Mouse (Mus musculus) forebrain, embryonic 11.5 days (tissue): ENCODE data around the gene Vtn. TPM values are rescaled to one million over a fixed set of nuclear protein-coding genes. Genes with fewer than 3 reads are reported as not detected.

Experiments
- ATAC-seq: fragments of 200-750 bp; cut with Nextera tagmentation; replicated peaks from 2 replicates; pipeline ENCODE4 v1.8.0; 2017; ENCODE audit warnings: moderate TSS enrichment; ENCODE audit not compliant: low FRiP score
- DNase-seq: peaks from one replicate; pipeline ENCODE4 v3.0.0-alpha.2; 2017; ENCODE audit warnings: low spot score
- H3K27ac ChIP-seq: fragments of 300-500 bp; sonication (generic); 2 replicates; pipeline ENCODE4 v1.5.1; 2014; ENCODE audit warnings: low read depth, low read length
- H3K27me3 ChIP-seq: fragments of 300-500 bp; sonication (generic); 2 replicates; pipeline ENCODE4 v1.6.1; 2014; ENCODE audit warnings: mild to moderate bottlenecking, low read length, mixed read lengths; ENCODE audit not compliant: control insufficient read depth, insufficient read depth
- H3K36me3 ChIP-seq: fragments of 300-500 bp; sonication (generic); 2 replicates; pipeline ENCODE4 v1.6.1; 2014; ENCODE audit warnings: mild to moderate bottlenecking, low read length, moderate library complexity, mixed read lengths; ENCODE audit not compliant: control insufficient read depth, insufficient read depth
- H3K4me1 ChIP-seq: fragments of 300-500 bp; sonication (generic); replicated peaks from 2 replicates; pipeline ENCODE4 v1.6.1; 2014; ENCODE audit warnings: low read length, mixed read lengths; ENCODE audit not compliant: control insufficient read depth, insufficient read depth
- H3K4me2 ChIP-seq: fragments of 300-500 bp; sonication (generic); 2 replicates; pipeline ENCODE4 v1.6.1; 2014; ENCODE audit warnings: low read depth, mild to moderate bottlenecking, low read length, moderate library complexity, mixed read lengths; ENCODE audit not compliant: severe bottlenecking
- H3K4me3 ChIP-seq: fragments of 300-500 bp; sonication (generic); 2 replicates; pipeline ENCODE4 v1.5.1; 2014; ENCODE audit warnings: low read depth, low read length
- H3K9ac ChIP-seq: fragments of 300-500 bp; sonication (generic); 2 replicates; pipeline ENCODE4 v1.6.1; 2014; ENCODE audit warnings: low read length
- H3K9me3 ChIP-seq: fragments of 300-500 bp; sonication (generic); 2 replicates; pipeline ENCODE4 v1.6.1; 2016; ENCODE audit warnings: low read length, mixed read lengths; ENCODE audit not compliant: control insufficient read depth
- WGBS: fragments of 180-500 bp; shearing (Covaris S2); extraction: QIAGEN DNeasy Blood & Tissue Kit; methylation state at CpG from one replicate; pipeline ENCODE4 v1.1.7; 2014; 5-methylcytosine and 5-hydroxymethylcytosine counted together
- polyA plus RNA-seq: library from polyadenylated mRNA; unstranded; fragments of >200 nt; fragmentation: Nextera tagmentation; extraction: Ambion mirVana; gene quantifications from 2 replicates; pipeline ENCODE4 v1.2.1, GENCODE M21; 2014

Gene Vtn
- polyA plus RNA-seq, result 36.3 and 38.6 TPM in 2 replicates

DNA sequence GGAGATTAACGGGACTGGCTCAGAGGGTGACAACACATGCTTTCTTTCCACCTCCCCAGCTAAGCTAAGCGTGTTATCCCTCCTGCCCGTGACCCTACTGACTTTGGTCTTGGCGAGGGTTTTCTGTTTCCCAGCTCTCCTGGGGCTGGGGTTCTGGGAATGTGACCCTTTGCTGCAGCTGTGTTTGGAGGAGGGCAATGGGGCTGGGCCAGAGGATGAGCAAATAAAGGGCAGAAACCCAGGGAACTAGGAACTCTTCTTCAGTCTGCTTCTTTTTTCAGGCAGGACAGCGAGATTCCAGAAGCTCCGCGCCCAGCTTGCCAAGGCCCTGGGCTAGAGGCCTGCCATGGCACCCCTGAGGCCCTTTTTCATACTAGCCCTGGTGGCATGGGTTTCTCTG is at the start of gene Vtn:
TSS of gene Vtn (plus strand) at position 88 of the 400 bp plus-strand sequence.
- H3K9ac ChIP-seq, result peak within 1 kb of the TSS; percentile 18; the same call in 1 of the 2 replicates
- ATAC-seq (no peak), DNase-seq (no peak)
- no peaks in the 10 kb centered on the region for H3K36me3 ChIP-seq
- H3K4me1 ChIP-seq, result no peaks in the 10 kb centered on the region; the same call in 1 of the 2 replicates
- peak within 1 kb of the TSS; percentile 74; the same call in 1 of the 2 replicates for H3K27ac ChIP-seq
- WGBS, result 66% methylated on average over 7 of the region's 7 CpGs
- H3K4me3 ChIP-seq, result peak within 1 kb of the TSS; percentile 54
- H3K4me2 ChIP-seq, result peak within 1 kb of the TSS; percentile 98
- peaks cover 4% of the 10 kb centered on the region; the same call in 1 of the 2 replicates for H3K27me3 ChIP-seq
- H3K9me3 ChIP-seq, result no peaks in the 10 kb centered on the region

DNA sequence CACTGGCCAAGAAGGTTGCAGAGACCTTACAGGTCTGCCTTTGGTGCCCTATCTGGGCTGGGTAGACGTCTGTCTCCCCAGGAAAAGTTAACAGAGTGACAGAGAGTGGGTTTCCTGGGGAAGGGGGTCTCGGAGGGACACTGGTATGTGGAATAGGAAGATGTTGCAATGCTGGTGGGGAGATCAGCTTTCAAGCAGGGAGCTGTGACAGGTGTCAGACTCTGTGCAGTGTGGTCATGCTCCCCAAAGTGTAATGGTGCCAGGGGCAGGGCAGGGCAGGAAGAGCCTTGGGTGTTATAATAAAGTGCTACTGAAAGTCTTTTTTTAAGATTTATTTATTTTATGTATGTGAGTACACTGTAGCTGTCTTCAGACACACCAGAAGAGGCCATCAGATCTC is 48.6 kb upstream of the Vtn start:
- no peak for DNase-seq
- H3K4me3 ChIP-seq, result no peak overlapping the region
- H3K9me3 ChIP-seq, result no peaks in the 10 kb centered on the region
- 66% methylated on average over 2 of the region's 2 CpGs for WGBS
- H3K27ac ChIP-seq, result no peak overlapping the region
- no peaks in the 10 kb centered on the region for H3K27me3 ChIP-seq
- H3K36me3 ChIP-seq, result no peaks in the 10 kb centered on the region
- no peak overlapping the region for H3K4me2 ChIP-seq
- no peak for ATAC-seq
- no peak overlapping the region for H3K9ac ChIP-seq
- no peaks in the 10 kb centered on the region for H3K4me1 ChIP-seq

DNA sequence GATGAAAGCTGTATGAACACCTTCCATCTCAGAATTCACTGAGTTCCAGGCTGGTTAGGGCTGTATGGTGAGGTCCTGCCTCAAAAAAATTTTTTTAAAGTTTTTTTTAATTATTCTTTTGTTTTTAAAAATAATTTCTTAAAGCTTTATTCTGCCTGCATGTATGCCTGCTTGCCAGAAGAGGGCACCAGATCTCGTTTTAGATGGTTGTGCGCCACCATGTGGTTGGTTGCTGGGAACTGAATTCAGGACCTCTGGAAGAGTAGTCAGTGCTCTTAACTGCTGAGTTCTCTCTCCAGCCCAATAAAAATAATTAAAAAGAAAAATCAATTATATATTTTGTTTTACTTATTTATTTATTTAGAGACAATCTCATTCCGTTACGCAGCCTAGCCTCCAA is 45.2 kb upstream of the Vtn start:
- DNase-seq (peak; percentile 79), ATAC-seq (no peak)
- Histone ChIP-seq H3K4me3 (no peak overlapping the region), H3K27me3 (no peaks in the 10 kb centered on the region), H3K4me1 (no peaks in the 10 kb centered on the region), H3K9me3 (no peaks in the 10 kb centered on the region), H3K27ac (no peak overlapping the region), H3K4me2 (no peak overlapping the region), H3K9ac (no peak overlapping the region), H3K36me3 (no peaks in the 10 kb centered on the region)
- 14% methylated on average over 4 of the region's 4 CpGs for WGBS

DNA sequence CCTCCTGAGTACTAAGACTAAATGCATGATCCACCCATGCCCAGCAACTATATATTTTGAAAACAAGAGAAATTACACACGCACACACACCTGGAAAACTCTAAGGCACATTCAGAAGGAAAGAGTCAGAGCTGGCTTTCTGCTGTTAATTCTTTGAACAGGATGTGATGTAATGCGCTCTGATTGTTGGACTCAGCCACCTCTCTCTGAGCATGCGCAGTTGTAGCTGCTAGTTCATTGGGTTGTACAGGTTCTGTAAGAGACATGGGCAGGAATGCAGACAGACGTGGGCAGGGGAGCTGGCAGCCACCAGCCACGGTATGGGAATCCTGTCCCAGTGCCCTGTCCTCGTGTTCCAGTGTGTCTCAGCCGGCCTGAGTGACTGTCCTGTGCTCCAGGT is 44.6 kb upstream of the Vtn start:
- 64% methylated on average over 7 of the region's 7 CpGs for WGBS

DNA sequence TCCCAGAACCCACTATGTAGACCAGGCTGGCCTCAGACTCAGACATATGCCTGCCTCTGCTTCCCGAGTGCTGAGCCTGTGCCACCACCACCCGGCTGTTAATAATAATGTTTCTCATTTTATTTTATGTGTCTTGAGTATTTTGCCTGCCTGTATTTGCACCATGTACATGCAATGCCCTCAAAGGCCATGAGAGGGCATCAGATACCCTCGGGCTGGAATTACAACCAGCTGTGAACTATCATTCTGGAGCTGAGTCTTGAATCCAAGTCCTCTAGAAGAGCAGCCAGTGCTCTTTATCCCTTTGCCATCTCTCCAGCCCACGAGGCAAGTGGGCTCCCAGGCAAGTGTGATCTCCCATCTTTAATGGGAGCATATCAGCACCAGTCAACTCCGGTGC is 43.6 kb upstream of the Vtn start:
- Histone ChIP-seq H3K27me3 (no peaks in the 10 kb centered on the region), H3K4me1 (no peaks in the 10 kb centered on the region), H3K36me3 (no peaks in the 10 kb centered on the region), H3K4me2 (no peak overlapping the region), H3K9ac (no peak overlapping the region), H3K4me3 (no peak overlapping the region), H3K27ac (no peak overlapping the region), H3K9me3 (no peaks in the 10 kb centered on the region)
- ATAC-seq (no peak), DNase-seq (peak; percentile 60)
- WGBS, result 54% methylated on average over 5 of the region's 5 CpGs

More for the DNA sequence above, 44.6 kb upstream of the Vtn start:
- DNase-seq (no peak), ATAC-seq (no peak)
- Histone ChIP-seq H3K4me1 (no peaks in the 10 kb centered on the region), H3K9ac (no peak overlapping the region), H3K36me3 (no peaks in the 10 kb centered on the region), H3K4me2 (no peak overlapping the region), H3K27ac (no peak overlapping the region), H3K27me3 (no peaks in the 10 kb centered on the region), H3K4me3 (no peak overlapping the region), H3K9me3 (no peaks in the 10 kb centered on the region)

DNA sequence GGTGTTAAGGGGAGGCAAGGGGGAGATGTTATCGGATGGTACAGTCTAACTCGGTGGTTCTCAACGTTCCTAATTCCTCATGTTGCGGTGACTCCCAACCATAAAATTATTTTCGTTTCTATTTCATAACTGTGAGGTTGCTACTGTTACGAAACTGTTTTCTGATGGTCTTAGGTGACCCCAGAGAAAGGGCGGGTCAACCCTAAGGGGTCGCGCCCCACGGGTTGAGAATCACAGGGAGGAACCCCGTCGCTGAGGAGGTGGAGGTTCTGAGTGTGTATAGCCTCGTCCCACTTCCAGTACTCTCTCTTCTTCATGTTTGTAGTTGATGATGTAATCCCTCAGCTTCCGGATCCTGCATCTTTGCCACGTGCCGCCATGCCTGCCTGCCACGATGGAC is 40.2 kb upstream of the Vtn start:
- Histone ChIP-seq H3K4me1 (no peaks in the 10 kb centered on the region), H3K4me3 (no peak overlapping the region), H3K36me3 (no peaks in the 10 kb centered on the region), H3K27me3 (no peaks in the 10 kb centered on the region), H3K9ac (no peak overlapping the region), H3K27ac (no peak overlapping the region), H3K9me3 (no peaks in the 10 kb centered on the region), H3K4me2 (no peak overlapping the region)
- WGBS, result 84% methylated on average over 17 of the region's 17 CpGs
- ATAC-seq (no peak), DNase-seq (no peak)

DNA sequence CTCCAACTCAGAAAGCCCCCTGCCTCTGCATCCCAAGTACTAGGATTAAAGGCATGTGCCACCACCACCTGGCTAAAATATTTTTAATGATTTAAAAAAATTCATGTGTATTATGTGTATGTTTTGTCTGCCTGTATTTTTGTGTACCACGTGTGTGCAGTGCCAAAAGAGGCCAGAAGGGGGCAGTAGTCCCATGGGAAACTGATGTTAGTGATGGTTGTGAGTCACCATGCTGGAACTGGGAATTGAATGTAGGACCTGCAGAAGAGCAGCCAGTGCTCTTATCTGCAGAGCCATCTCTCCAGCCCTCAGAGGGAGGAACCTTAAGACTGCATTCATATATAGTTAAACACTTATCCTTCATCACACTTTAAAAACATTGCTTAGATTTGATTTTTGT is 37.0 kb upstream of the Vtn start:
- Histone ChIP-seq H3K4me3 (no peak overlapping the region), H3K9me3 (no peaks in the 10 kb centered on the region), H3K4me2 (no peak overlapping the region), H3K27me3 (no peaks in the 10 kb centered on the region), H3K9ac (no peak overlapping the region), H3K27ac (no peak overlapping the region), H3K4me1 (peaks cover 3% of the 10 kb centered on the region), H3K36me3 (no peaks in the 10 kb centered on the region)
- no peak for ATAC-seq
- no peak for DNase-seq
- WGBS, result 71% methylated on average over 1 of the region's 1 CpGs

DNA sequence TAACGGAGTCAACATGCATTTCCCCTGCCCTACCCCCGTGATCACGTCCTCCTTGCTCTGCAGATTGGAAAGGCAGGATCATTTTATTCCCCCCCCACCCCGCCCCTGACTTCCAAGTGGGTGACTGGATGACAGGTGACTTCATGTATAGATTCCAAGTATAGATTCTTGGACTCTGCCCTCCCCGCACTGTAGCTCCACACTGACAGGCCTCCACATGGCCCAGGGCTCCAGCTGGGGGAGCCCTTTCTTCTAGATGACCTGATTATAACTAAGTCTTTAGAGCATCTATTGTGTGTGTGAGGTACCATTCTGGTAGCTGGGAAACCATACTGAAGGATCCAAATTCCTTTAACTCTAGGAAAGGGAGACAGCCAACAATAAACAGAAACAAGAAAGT is 36.2 kb upstream of the Vtn start:
- DNase-seq (no peak), ATAC-seq (no peak)
- H3K4me2 ChIP-seq, result no peak overlapping the region
- no peak overlapping the region for H3K27ac ChIP-seq
- peaks cover 3% of the 10 kb centered on the region for H3K4me1 ChIP-seq
- no peak overlapping the region for H3K4me3 ChIP-seq
- H3K9ac ChIP-seq, result no peak overlapping the region
- H3K27me3 ChIP-seq, result no peaks in the 10 kb centered on the region
- 75% methylated on average over 5 of the region's 5 CpGs for WGBS
- H3K36me3 ChIP-seq, result no peaks in the 10 kb centered on the region
- no peaks in the 10 kb centered on the region for H3K9me3 ChIP-seq

DNA sequence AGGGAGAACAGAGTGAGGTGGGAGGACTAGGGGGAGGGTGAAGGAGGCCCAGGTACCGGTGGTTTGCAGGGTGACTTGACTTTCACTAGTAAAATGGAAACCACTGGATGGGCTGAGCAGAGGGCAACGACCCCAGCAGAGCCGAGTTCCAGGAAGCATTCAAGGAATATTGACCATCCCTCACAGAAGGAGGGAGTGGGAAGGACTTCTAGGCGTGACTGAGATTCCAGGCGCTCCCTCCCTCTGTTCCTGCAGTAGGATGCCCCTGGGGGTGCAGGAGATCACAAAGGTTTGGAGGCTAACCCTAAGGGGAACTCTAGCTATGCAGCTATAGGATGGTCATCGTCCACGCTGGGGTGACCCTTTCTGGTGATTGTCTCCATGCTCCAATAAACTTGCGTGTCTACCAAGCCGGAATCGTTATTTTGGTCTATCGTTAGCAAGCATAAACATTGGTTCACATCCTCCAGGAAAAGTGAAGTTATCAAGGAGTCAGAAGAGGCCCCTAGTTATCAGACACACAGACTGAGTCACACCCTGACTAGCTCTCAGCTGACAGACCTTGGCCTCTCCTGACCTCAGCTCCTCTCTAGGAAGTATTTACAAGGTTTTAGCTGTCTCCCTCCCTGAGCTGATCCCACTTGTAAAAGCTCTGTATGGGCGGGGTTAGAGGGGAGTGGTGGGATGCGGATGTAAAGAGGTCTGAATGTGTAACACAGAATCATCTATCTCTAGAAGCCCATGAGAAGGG is 35.4 kb upstream of the Vtn start:
- Histone ChIP-seq H3K27me3 (no peaks in the 10 kb centered on the region), H3K4me3 (no peak overlapping the region), H3K9ac (no peak overlapping the region), H3K4me1 (peaks cover 3% of the 10 kb centered on the region), H3K9me3 (no peaks in the 10 kb centered on the region), H3K27ac (no peak overlapping the region), H3K4me2 (no peak overlapping the region), H3K36me3 (no peaks in the 10 kb centered on the region)
- WGBS, result 73% methylated on average over 13 of the region's 13 CpGs
- ATAC-seq, result no peak
- no peak for DNase-seq
